Mouse (Mus musculus) intestine, embryonic 16.5 days (tissue): ENCODE measurements around the gene Serinc5. TPM values are rescaled to one million over a fixed set of nuclear protein-coding genes. Genes with fewer than 3 reads are reported as not detected.

Experiments used
- ATAC-seq: fragments of 200-750 bp; cut with Nextera tagmentation; 2 replicates; pipeline ENCODE4 v1.8.0; 2017; ENCODE audit warnings: moderate TSS enrichment, moderate library complexity
- H3K27ac ChIP-seq: fragments of 300-500 bp; sonication (generic); 2 replicates; pipeline ENCODE4 v1.5.1; 2014; ENCODE audit warnings: mild to moderate bottlenecking, low read length
- H3K27me3 ChIP-seq: fragments of 300-500 bp; sonication (generic); replicated peaks from 2 replicates; pipeline ENCODE4 v1.6.1; 2014; ENCODE audit warnings: low read length, control low read depth, mixed read lengths; ENCODE audit not compliant: control insufficient read depth, insufficient read depth
- H3K36me3 ChIP-seq: fragments of 300-500 bp; sonication (generic); 2 replicates; pipeline ENCODE4 v1.6.1; 2014; ENCODE audit warnings: low read length, control low read depth; ENCODE audit not compliant: control insufficient read depth, insufficient read depth
- H3K4me1 ChIP-seq: fragments of 300-500 bp; sonication (generic); 2 replicates; pipeline ENCODE4 v1.6.1; 2014; ENCODE audit warnings: low read length, control low read depth, mixed read lengths; ENCODE audit not compliant: control insufficient read depth, insufficient read depth
- H3K4me2 ChIP-seq: fragments of 300-500 bp; sonication (generic); 2 replicates; pipeline ENCODE4 v1.6.1; 2014; ENCODE audit warnings: low read depth, low read length, control low read depth
- H3K4me3 ChIP-seq: fragments of 300-500 bp; sonication (generic); 2 replicates; pipeline ENCODE4 v1.5.1; 2014; ENCODE audit warnings: mild to moderate bottlenecking, low read length
- H3K9ac ChIP-seq: fragments of 300-500 bp; sonication (generic); 2 replicates; pipeline ENCODE4 v1.6.1; 2014; ENCODE audit warnings: low read depth, low read length
- H3K9me3 ChIP-seq: fragments of 300-500 bp; sonication (generic); 2 replicates; pipeline ENCODE4 v1.6.1; 2016; ENCODE audit warnings: low read length, control low read depth; ENCODE audit not compliant: control insufficient read depth
- WGBS: fragments of 180-500 bp; shearing (Covaris S2); extraction: QIAGEN DNeasy Blood & Tissue Kit; methylation state at CpG from one replicate; pipeline ENCODE4 v1.1.7; 2014; 5-methylcytosine and 5-hydroxymethylcytosine counted together
- polyA plus RNA-seq: library from polyadenylated mRNA; unstranded; fragments of >200 nt; fragmentation: Nextera tagmentation; extraction: Ambion mirVana; gene quantifications from 2 replicates; pipeline ENCODE4 v1.2.1, GENCODE M21; 2015

The Serinc5 gene
- polyA plus RNA-seq, 1 experiment from 2014 or later = 18.0 TPM

DNA sequence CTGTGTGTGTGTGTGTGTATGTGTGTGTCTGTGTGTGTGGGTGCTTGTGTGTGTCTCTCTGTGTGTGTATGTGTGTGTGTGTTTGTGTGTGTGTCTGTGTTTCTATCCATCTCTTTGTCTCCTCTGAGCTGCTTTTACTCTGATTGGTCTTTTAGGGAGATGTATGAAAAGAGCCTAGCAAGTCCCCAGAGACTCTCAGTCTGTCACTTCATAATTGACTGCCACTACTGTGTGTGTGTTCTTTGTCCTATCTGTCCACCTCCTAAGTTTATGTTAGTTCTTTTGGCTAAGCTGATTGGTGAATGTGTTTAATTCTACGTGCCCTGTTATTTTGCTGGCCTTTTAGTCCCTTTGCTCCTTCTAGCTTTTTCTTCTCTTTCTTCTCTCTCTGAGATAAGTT lies 124.8 kb downstream of the Serinc5 start:
- no peak overlapping the region for H3K4me3 ChIP-seq
- no peak overlapping the region for H3K4me2 ChIP-seq
- no peak overlapping the region for H3K27ac ChIP-seq
- H3K27me3 ChIP-seq = no peaks in the 10 kb centered on the region
- no peak for ATAC-seq
- no peaks in the 10 kb centered on the region for H3K36me3 ChIP-seq
- 55% methylated on average over 1 of the region's 1 CpGs for WGBS
- H3K9ac ChIP-seq = no peak overlapping the region
- no peaks in the 10 kb centered on the region for H3K9me3 ChIP-seq
- no peaks in the 10 kb centered on the region for H3K4me1 ChIP-seq

DNA sequence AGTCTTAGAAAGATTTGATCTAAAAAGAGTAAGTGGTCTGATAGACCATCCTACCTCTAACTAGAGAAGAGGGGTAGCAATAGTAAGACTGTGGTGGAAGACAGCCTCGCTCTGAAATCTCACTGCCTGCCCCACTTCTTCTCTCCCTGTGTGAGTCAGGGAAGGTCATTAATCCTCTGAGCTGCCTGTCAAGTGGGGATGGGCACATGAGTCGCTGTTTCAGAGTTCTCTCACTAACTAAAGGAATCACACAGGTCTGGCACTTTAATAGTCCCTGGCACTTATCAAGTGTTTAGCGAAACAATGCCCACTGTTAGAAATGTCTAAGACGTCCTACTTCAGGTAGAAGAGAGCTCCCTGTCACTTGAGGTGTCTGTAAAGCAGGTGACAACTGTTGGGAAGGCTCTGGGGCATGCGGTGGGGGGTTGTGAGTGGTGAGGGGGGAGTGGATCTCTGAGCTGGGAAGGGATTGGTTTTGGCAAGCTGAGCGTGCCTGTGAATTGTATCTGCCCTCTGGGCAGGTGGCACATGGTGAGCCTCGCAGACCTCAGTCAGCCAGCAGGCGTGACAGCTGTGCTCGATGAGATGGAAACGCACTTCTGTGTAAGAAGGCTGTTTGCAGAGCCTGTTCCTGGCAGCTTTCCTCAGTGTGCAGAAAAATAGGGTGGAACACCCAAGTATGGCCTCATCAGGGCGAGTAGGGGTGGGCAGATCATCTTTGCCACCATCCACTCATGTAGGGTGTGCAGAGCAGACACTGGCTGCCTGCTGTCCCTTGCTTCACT lies 125.8 kb downstream of the Serinc5 start:
- Histone ChIP-seq H3K36me3 (no peaks in the 10 kb centered on the region), H3K9ac (no peak overlapping the region), H3K4me2 (no peak overlapping the region), H3K4me3 (no peak overlapping the region), H3K27me3 (no peaks in the 10 kb centered on the region), H3K27ac (no peak overlapping the region), H3K4me1 (peaks cover 4% of the 10 kb centered on the region; the same call in 1 of the 2 replicates), H3K9me3 (no peaks in the 10 kb centered on the region)
- 57% methylated on average over 11 of the region's 11 CpGs for WGBS
- ATAC-seq = no peak

DNA sequence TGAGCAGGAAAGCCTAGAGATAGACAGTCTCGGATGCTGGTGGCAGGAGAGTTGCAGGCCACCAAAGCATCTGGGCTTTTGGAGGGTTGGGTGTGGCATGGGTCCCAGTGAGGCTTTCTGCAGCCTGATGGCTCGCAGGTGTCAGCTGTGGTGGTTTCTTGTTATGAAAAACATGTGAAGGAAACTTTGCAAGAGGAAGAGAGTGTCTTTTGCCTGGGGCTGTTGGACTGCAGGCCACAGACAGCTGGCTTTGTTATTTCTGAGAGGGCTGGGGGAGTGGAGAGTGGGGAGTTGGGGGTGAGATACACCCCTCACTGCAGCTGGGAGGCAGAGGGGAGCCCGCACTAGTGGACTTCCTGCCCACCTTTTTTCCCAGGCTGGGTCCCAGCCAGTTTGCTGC lies 127.9 kb downstream of the Serinc5 start:
- H3K27ac ChIP-seq = no peak overlapping the region
- H3K4me1 ChIP-seq = peaks cover 7% of the 10 kb centered on the region; the same call in 1 of the 2 replicates
- H3K4me3 ChIP-seq = no peak overlapping the region
- no peak overlapping the region for H3K4me2 ChIP-seq
- WGBS = 57% methylated on average over 3 of the region's 3 CpGs
- ATAC-seq = no peak
- no peaks in the 10 kb centered on the region for H3K9me3 ChIP-seq
- H3K9ac ChIP-seq = no peak overlapping the region
- no peaks in the 10 kb centered on the region for H3K36me3 ChIP-seq
- H3K27me3 ChIP-seq = no peaks in the 10 kb centered on the region

DNA sequence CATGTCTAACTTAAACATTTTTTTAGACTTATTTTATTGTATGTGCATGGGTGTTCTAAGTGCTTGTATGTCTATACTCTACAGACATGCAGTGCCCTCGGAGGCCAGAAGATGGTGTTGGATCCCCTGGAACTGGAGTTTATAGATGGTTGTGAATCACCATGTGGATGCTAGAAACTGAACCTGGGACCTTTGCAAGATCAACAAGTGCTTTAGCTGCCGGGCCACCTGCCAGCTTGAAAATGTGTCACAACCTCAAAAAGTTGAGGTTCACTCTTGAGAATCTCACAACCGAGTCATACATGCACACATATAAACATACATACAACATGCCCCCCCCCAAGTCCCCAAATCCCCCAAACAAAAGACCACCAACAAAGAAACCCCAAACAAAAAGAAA lies 129.0 kb downstream of the Serinc5 start:
- 89% methylated on average over 3 of the region's 3 CpGs for WGBS
- H3K27ac ChIP-seq = no peak overlapping the region
- no peak overlapping the region for H3K4me3 ChIP-seq
- H3K9me3 ChIP-seq = no peaks in the 10 kb centered on the region
- ATAC-seq = no peak
- no peaks in the 10 kb centered on the region for H3K27me3 ChIP-seq
- H3K9ac ChIP-seq = no peak overlapping the region
- peaks cover 7% of the 10 kb centered on the region; the same call in 1 of the 2 replicates for H3K4me1 ChIP-seq
- no peak overlapping the region for H3K4me2 ChIP-seq
- H3K36me3 ChIP-seq = no peaks in the 10 kb centered on the region

DNA sequence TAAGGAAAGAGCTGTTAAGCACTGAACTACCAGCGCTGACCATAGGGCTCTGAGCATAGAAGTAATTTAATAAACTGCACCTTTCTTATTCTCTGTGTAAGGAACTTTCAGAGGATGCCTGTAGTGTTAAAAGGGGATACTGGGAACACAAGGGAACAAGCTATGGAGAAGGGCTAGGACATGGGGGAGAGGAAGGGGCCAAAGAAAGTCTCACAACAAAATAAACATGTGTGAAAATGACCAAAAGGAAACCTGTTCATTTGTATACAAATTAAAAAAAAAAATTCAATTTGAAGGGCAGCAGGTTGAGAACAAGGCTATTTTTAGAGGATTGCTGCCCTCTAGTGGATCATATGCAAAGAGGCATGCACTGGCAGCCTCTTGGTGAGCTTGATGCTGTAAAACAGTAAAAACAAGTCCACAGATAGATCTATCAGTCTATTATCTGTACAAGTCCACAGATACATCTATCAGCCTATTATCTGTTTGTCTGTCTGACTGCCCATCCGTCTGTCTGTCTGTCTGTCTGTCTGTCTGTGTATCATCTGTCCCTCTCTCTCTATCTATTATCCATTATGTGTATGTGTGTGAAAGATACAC lies 129.9 kb downstream of the Serinc5 start:
- 0 out of 2 replicates have a peak, but pooled peaks have one; percentile 38 for ATAC-seq
- H3K27me3 ChIP-seq = no peaks in the 10 kb centered on the region
- 9% methylated on average over 2 of the region's 2 CpGs for WGBS
- H3K4me3 ChIP-seq = no peak overlapping the region
- H3K4me1 ChIP-seq = peaks cover 7% of the 10 kb centered on the region; the same call in 1 of the 2 replicates
- no peak overlapping the region for H3K27ac ChIP-seq
- H3K36me3 ChIP-seq = no peaks in the 10 kb centered on the region
- no peak overlapping the region for H3K9ac ChIP-seq
- H3K4me2 ChIP-seq = no peak overlapping the region
- H3K9me3 ChIP-seq = no peaks in the 10 kb centered on the region

DNA sequence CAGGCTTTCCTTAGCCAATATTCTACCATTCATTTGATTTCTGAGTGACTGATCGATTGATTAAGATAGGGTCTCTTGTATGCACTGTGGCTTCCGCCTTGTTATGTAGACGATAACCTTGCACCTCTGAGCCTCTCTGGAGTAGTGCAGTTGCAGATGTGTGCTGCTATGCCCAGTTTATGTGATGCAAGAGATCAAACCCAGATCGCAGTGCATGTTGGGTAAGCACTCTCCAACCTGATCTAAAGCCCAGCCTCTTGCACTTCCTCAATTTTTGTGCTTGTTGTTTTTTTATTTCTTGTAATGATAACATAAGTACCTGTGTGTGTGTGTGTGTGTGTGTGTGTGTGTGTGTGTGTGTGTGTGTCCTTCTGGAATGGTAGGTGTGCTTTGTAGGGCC lies 132.0 kb downstream of the Serinc5 start:
- H3K4me3 ChIP-seq = no peak overlapping the region
- H3K4me1 ChIP-seq = peaks cover 7% of the 10 kb centered on the region; the same call in 1 of the 2 replicates
- no peaks in the 10 kb centered on the region for H3K27me3 ChIP-seq
- no peaks in the 10 kb centered on the region for H3K36me3 ChIP-seq
- H3K4me2 ChIP-seq = no peak overlapping the region
- ATAC-seq = peak; percentile 26; the same call in 1 of the 2 replicates
- H3K27ac ChIP-seq = no peak overlapping the region
- H3K9me3 ChIP-seq = no peaks in the 10 kb centered on the region
- H3K9ac ChIP-seq = no peak overlapping the region
- 92% methylated on average over 4 of the region's 4 CpGs for WGBS

DNA sequence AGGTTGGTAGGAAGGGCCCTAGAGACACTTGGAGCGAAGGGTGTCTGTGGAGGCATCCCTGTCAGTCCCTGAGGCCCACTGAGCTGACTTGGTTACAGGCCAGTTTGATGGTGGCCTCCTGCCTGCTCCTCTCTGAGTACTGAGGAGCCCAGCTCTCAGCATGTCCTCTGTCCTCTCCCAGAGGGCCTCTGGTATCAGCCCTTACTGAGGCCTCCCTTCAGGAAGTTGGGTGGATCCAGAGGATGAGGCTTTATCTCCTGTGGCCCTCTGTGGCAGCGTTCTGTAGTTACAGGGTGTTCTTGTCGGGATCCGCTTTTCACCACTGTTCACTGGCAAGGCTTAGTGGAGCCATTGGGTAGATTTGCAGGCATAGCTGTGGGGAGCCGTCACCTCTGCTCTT lies 132.4 kb downstream of the Serinc5 start:
- H3K4me1 ChIP-seq = peaks cover 7% of the 10 kb centered on the region; the same call in 1 of the 2 replicates
- 76% methylated on average over 5 of the region's 5 CpGs for WGBS
- no peak overlapping the region for H3K9ac ChIP-seq
- no peaks in the 10 kb centered on the region for H3K36me3 ChIP-seq
- H3K4me3 ChIP-seq = no peak overlapping the region
- H3K9me3 ChIP-seq = no peaks in the 10 kb centered on the region
- H3K4me2 ChIP-seq = no peak overlapping the region
- no peak overlapping the region for H3K27ac ChIP-seq
- H3K27me3 ChIP-seq = no peaks in the 10 kb centered on the region
- peak; percentile 66 for ATAC-seq

DNA sequence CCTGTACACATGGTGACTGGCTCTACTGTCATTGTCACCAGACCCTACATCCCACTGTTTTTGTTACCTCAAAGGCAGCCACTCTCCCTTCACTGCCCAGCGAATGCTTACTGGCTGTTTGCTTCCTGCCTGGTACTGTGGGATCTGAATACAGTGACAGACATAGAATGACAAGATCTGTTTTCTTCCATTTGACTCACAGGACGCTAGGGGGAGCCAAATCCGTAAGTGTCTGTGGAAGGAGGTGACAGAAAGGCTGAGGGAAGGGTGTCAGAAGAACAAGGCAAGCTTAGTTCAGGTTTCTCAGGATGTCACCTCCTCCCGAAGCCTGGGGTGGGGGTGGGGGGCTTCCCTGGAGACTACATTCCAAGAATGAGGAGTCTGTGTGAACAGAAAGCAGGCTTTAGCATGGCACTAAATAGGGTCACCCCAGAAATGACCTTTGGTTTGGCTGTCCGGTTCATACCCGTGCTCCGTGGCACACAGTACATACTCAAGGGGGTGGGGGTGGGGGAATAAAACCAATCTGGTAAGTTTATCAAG lies 140.2 kb downstream of the Serinc5 start:
- 17% methylated on average over 7 of the region's 7 CpGs for WGBS
- no peak overlapping the region for H3K9ac ChIP-seq
- peak overlapping the region; percentile 12; the same call in 1 of the 2 replicates for H3K4me2 ChIP-seq

DNA sequence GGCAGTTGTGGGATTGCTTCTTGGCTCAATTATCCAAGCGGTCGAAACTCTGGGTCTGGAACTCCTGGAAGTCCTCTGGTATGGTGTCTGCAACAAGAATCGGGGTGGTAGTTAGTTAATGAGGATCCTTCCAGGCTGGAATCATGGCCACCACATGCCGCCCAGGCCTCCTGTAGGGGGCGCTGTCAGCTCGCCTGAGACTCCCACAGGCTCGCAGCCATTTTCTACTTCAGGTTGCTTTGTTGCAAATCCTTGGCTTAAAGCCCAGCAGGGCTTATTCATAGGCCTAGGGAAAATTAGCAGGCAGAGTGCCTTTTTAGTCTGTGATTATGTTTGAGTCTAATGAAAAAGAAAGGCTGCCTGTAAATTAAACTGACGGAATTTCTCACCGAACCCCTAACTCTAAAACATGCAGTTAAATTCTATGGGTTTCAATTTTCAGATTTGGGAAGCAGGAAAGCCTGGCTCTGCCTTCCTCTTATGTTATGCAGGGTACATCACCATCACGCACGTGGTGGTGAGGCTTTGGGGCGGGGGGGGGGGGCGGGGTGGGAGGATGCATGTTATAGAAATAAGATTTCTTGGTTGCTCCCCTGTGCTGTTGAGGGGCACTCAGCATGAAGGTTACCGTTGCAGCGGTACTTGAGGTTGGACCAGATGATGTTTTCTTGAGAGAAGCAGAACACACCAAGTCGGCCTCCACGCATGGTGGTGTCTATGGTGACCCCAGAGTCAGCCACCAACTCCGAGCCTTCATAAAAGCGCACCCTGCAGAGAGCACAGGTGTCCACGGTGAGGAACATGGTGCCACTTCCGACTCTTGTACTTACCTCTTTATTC lies 141.1 kb downstream of the Serinc5 start:
- Histone ChIP-seq H3K4me2 (no peak overlapping the region), H3K4me1 (no peaks in the 10 kb centered on the region), H3K4me3 (no peak overlapping the region), H3K27me3 (no peaks in the 10 kb centered on the region), H3K27ac (no peak overlapping the region), H3K9ac (no peak overlapping the region), H3K36me3 (no peaks in the 10 kb centered on the region), H3K9me3 (no peaks in the 10 kb centered on the region)
- peak; percentile 76 for ATAC-seq
- 63% methylated on average over 21 of the region's 21 CpGs for WGBS

More for the DNA sequence above, 140.2 kb downstream of the Serinc5 start:
- Histone ChIP-seq H3K9me3 (no peaks in the 10 kb centered on the region), H3K4me1 (no peaks in the 10 kb centered on the region), H3K4me3 (no peak overlapping the region), H3K27me3 (no peaks in the 10 kb centered on the region), H3K36me3 (no peaks in the 10 kb centered on the region), H3K27ac (no peak overlapping the region)
- ATAC-seq = peak; percentile 81
